Mouse (Mus musculus): Measurements from ENCODE around the gene Tmem132c.

Tmem132c gene

GRCm38 (mm10) chr5:127241136-127241924 is at the start of gene Tmem132c:
Tmem132c (plus strand) TSS chr5:127241808.
- DNase-seq = peak; percentile 92 to 94

GRCm38 (mm10) chr5:127191881-127192280 is 49.7 kb upstream of the Tmem132c start:
- no peak for DNase-seq

GRCm38 (mm10) chr5:127198850-127199249 is 42.8 kb upstream of the Tmem132c start:
- peak; percentile 8 to 12 for DNase-seq

- DNase-seq = no peak
These were observed 36.7 kb upstream of the Tmem132c start for GRCm38 (mm10) chr5:127204881-127205280.

GRCm38 (mm10) chr5:127216389-127216788 is 25.2 kb upstream of the Tmem132c start:
- DNase-seq = no peak

- DNase-seq = no peak
These were observed 23.9 kb upstream of the Tmem132c start for GRCm38 (mm10) chr5:127217725-127218124.

GRCm38 (mm10) chr5:127227929-127228595 is 13.5 kb upstream of the Tmem132c start:
- DNase-seq = no peak

- DNase-seq = no peak
These were observed 6.9 kb upstream of the Tmem132c start for GRCm38 (mm10) chr5:127234715-127235114.

GRCm38 (mm10) chr5:127235203-127235602 is 6.4 kb upstream of the Tmem132c start:
- DNase-seq = peak; percentile 84 to 91

GRCm38 (mm10) chr5:127239706-127240105 is 1.9 kb upstream of the Tmem132c start:
- DNase-seq = no peak

GRCm38 (mm10) chr5:127240646-127241045 is 962 bp upstream of the Tmem132c start:
- no peak for DNase-seq

- DNase-seq = peak; percentile 41 to 57
These were observed 536 bp downstream of the Tmem132c start for GRCm38 (mm10) chr5:127241925-127242762.

- no peak for DNase-seq
These were observed 1.2 kb downstream of the Tmem132c start for GRCm38 (mm10) chr5:127242763-127243160.

GRCm38 (mm10) chr5:127243209-127243608 is 1.6 kb downstream of the Tmem132c start:
- DNase-seq = peak in 1 of 2 experiments; percentile 42

- peak; percentile 72 to 73 for DNase-seq
These were observed 2.0 kb downstream of the Tmem132c start for GRCm38 (mm10) chr5:127243611-127244010.

GRCm38 (mm10) chr5:127253263-127253662 is 11.7 kb downstream of the Tmem132c start:
- no peak for DNase-seq

- peak; percentile 70 to 71 for DNase-seq
These were observed 15.5 kb downstream of the Tmem132c start for GRCm38 (mm10) chr5:127256947-127257610.

GRCm38 (mm10) chr5:127262136-127262535 is 20.5 kb downstream of the Tmem132c start:
- no peak for DNase-seq

- peak in 1 of 2 experiments; percentile 32 for DNase-seq
These were observed 29.5 kb downstream of the Tmem132c start for GRCm38 (mm10) chr5:127271145-127271544.

- DNase-seq = no peak
These were observed 37.9 kb downstream of the Tmem132c start for GRCm38 (mm10) chr5:127279462-127279861.

GRCm38 (mm10) chr5:127281186-127281585 is 39.6 kb downstream of the Tmem132c start:
- no peak for DNase-seq

- DNase-seq = no peak
These were observed 41.0 kb downstream of the Tmem132c start for GRCm38 (mm10) chr5:127282539-127283123.

Measured in cerebellum, adult 18-20 months (tissue).